Mouse (Mus musculus): ENCODE results near the gene Mmp3. TPM values are rescaled to one million over a fixed set of nuclear protein-coding genes. Genes with fewer than 3 reads are reported as not detected.
"Not testable (repeated sequence)": the region's sequence is repeated elsewhere in the genome, so short reads cannot be mapped to it uniquely, and the experiment has no call there.

The Mmp3 gene
- polyA plus RNA-seq (2021): 0.08 TPM

DNA sequence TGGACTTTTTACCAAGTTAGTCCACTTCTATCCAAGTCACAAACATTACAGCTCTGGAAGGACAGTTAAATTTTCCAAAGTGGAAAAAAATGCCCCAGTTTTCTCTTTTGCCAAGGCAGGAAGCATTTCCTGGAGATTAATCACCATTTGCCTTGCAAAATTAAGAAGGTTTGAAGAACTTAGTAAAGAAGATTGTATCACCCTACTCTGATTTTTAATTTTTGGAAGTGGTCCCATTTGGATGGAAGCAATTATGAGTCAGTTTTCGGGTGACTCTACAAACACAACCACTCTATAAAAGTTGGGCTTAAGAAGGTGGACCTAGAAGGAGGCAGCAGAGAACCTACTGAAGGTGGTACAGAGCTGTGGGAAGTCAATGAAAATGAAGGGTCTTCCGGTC is at the start of gene Mmp3:
Gene Mmp3, plus strand, starts transcription at position 301 of the 400 bp plus-strand sequence.
- in situ Hi-C loops (cut with MboI; ENCODE audit: low pct_unique_long_range_greater_than_20kb): no loop called here
- ATAC-seq (no peak), DNase-seq (ENCODE audit: low read depth, low spot score) (no peak)
- peaks cover 11% of the 10 kb centered on the region for H3K27me3 ChIP-seq
- ChIA-PET CTCF (no interaction called here), POLR2A (no interaction called here)
- no peak for TF ChIP-seq CTCF (IDR thresholded peaks at IDR 0.05)

DNA sequence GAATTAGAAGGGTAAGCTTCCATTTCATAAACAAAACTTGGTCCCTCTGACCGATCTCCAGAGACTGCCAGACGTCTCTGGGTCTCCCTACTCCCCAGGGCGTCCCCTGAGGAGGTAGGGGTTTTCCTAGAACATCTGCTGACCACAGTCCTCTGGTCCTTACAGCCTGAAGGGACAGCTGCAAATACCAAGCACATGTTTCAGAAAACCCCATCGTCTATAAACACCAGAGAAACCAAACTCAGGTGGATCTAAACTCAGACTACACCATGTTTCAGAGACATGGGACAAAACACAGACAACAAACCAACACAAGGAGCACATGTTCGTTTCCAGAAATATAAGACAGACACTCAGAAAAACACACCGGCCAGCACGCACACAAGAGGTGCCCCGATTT is 49.1 kb upstream of the Mmp3 start:
- in situ Hi-C loops (cut with MboI; ENCODE audit: low pct_unique_long_range_greater_than_20kb); DNase-seq (ENCODE audit: low read depth, low spot score); CTCF ChIA-PET; H3K27me3 ChIP-seq; ATAC-seq; POLR2A ChIA-PET: not testable (repeated sequence)

DNA sequence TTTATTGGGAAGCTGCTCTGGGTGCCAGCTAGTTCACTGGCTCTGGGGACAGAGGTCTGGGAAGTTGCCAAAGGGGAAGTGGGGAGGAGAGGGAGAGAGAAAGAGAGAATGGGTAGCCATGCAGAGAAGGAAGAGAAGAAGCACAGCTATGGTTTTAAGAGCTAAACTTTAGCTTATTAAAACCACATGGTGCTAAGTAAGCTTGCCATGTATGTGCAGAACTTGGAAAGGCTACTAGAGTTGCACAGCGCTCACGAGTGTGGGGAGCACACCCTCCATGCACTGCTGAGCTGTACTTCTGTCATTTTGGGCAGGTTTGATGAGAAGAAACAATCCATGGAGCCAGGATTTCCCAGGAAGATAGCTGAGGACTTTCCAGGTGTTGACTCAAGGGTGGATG is 7.7 kb downstream of the Mmp3 start:
- in situ Hi-C loops (cut with MboI; ENCODE audit: low pct_unique_long_range_greater_than_20kb): no loop called here
- peaks cover 5% of the 10 kb centered on the region for H3K27me3 ChIP-seq
- TF ChIP-seq CTCF (IDR thresholded peaks at IDR 0.05): no peak
- POLR2A ChIA-PET: no interaction called here
- CTCF ChIA-PET: interaction anchor here (0.8 to 1.5 kb wide), 2 partner anchors 12 to 141 kb away, joined by 3 read pairs; no protein-coding TSS in a partner anchor
- ATAC-seq: no peak
- DNase-seq (ENCODE audit: low read depth, low spot score): no peak

DNA sequence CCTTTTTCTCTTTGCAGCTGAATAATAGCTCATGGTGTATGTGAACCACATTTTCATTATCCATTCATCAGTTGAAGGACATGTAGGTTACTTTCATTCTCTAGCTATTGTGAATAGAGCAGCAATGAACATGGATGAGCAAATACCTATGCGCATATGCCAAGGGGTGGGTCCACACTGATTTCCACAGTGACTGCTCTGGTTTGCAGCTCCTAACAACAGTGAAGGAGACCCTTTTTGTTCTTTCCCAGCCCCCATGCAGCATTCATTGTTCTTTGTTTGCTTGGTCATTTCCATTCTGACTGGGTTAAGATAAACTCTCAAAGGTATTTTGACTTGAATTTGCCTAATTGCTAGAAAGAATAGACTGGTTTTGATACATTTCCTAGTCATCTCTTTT is 24.6 kb downstream of the Mmp3 start:
- DNase-seq (ENCODE audit: low read depth, low spot score) (no peak), ATAC-seq (no peak)
- in situ Hi-C loops (cut with MboI; ENCODE audit: low pct_unique_long_range_greater_than_20kb): no loop called here
- POLR2A ChIA-PET: no interaction called here
- CTCF ChIA-PET: no interaction called here
- no peak for TF ChIP-seq CTCF (IDR thresholded peaks at IDR 0.05)
- peaks cover 14% of the 10 kb centered on the region for H3K27me3 ChIP-seq

DNA sequence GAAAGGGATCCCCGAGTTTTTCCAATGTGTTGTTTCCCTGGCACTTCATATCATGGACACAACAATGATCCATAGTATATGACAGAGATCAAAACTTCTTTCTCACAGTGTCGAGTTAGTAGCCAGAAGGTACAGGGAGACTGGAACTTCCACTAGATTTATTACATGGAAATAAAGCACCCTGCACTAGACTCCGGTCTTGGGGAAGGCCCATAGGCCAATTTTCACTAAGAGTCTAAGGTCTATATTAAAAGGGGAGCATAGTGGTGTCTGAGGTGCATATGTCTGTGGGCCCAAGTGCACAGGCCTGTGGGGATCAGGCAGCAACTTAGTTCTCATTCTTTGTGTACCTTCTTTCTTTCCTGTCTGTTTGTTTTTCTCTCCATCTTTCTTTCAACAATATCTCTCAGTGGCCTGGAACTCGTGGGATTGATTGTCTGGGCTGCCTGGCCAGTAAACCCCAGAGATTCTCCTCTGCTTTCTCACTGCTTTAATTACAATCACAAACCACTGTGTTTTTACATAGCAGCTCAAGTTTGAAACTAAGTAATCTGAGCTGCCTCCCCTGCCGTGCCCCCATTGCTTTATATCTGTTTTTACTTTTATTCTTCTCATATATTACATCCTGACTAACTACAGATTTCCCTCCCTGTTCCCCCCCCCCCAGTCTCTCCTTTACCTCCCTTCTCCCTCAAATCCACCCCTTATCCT is 38.2 kb downstream of the Mmp3 start:
- POLR2A ChIA-PET: no interaction called here
- ATAC-seq (no peak), DNase-seq (ENCODE audit: low read depth, low spot score) (no peak)
- in situ Hi-C loops (cut with MboI; ENCODE audit: low pct_unique_long_range_greater_than_20kb): no loop called here
- CTCF ChIA-PET: no interaction called here
- H3K27me3 ChIP-seq: no peaks in the 10 kb centered on the region
- no peak for TF ChIP-seq CTCF (IDR thresholded peaks at IDR 0.05)

DNA sequence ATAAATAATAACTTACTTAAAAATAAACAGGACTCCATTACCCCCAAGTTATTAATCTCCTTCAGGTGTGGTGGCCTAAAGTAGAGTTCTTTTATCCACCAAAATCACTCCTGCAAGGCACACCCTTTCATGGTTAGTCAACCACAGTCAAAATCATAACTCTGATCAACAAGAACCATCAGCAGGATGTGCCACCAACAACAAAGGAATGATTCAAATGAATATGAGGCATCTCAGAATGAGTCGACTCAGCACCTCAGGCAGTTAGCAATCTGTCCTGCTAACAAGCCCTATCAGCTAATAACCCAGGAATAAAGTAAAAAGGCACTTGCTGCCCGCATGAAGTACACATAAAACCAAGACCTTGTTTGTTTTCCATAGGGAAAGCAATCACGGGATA is 55.5 kb downstream of the Mmp3 start:
- H3K27me3 ChIP-seq: no peaks in the 10 kb centered on the region
- in situ Hi-C loops (cut with MboI; ENCODE audit: low pct_unique_long_range_greater_than_20kb): no loop called here
- DNase-seq (ENCODE audit: low read depth, low spot score) (no peak), ATAC-seq (no peak)
- ChIA-PET CTCF (no interaction called here), POLR2A (no interaction called here)
- TF ChIP-seq CTCF (IDR thresholded peaks at IDR 0.05): no peak

DNA sequence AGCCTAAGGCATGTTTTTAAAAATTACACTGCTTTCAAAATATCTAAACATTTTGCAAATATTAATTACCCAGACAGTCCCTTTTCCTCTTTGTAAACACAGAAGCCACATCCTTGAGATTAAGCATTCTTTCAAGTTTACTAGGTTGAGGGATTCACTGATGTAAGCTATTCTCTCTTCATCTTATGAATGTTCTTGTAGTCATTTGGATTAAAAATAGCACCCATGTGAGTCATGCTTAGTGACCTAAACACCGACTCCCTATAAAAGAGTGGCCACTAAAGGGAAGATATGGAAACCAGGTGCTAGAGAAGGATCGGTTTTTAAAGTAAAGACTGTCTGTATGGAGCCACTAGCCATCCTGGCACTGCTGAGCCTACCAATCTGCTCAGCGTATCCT is 56.4 kb downstream of the Mmp3 start, which contains the start of gene Mmp10:
Gene Mmp10, plus strand, starts transcription at position 302 of the 400 bp plus-strand sequence.
- in situ Hi-C loops (cut with MboI; ENCODE audit: low pct_unique_long_range_greater_than_20kb): no loop called here
- TF ChIP-seq CTCF (IDR thresholded peaks at IDR 0.05): no peak
- CTCF ChIA-PET: no interaction called here
- H3K27me3 ChIP-seq: no peaks in the 10 kb centered on the region
- ATAC-seq: peak; percentile 60
- no peak for DNase-seq (ENCODE audit: low read depth, low spot score)
- POLR2A ChIA-PET: interaction anchor here (0.6 kb wide), 1 partner anchor 46 kb away, joined by 5 read pairs; no protein-coding TSS in a partner anchor

Other genes starting within 250 kb of the Mmp3 start
- 0.56 TPM for gene Mmp13, start 173.3 kb upstream of the Mmp3 start, polyA plus RNA-seq (2021)
- gene Mmp12, start 101.4 kb upstream of the Mmp3 start, polyA plus RNA-seq (2021): 3.3 TPM
- not detected for gene Mmp1b, start 57.8 kb upstream of the Mmp3 start, polyA plus RNA-seq (2021)
- gene Mmp10, start 56.5 kb downstream of the Mmp3 start, polyA plus RNA-seq (2021): 0.72 TPM
- 0.12 TPM for gene Mmp8, start 112.6 kb downstream of the Mmp3 start, polyA plus RNA-seq (2021)
- gene Mmp27, start 125.6 kb downstream of the Mmp3 start, polyA plus RNA-seq (2021): 1.6 TPM
- gene Mmp20, start 182.4 kb downstream of the Mmp3 start, polyA plus RNA-seq (2021): not detected
- not detected for gene Mmp7, start 246.3 kb downstream of the Mmp3 start, polyA plus RNA-seq (2021)